ENCODE assay signal across 8 mouse cellular contexts in genomic region chr10:40258976-40259375, GRCm38 (mm10). TPM values are rescaled to one million over a fixed set of nuclear protein-coding genes. Genes with fewer than 3 reads are reported as not detected.
DNase-seq lines count a peak whose midpoint lies in the region; ATAC-seq and TF ChIP-seq lines count a peak whose summit lies in the region.

No protein-coding gene starts in this region.

- H3K9me3 ChIP-seq in forebrain, postnatal 0 days (ENCODE audit: low read length): no peaks in the 10 kb centered on the region
- no peaks in the 10 kb centered on the region for H3K9me3 ChIP-seq in intestine, embryonic 15.5 days
- H3K9me3 ChIP-seq in limb, embryonic 15.5 days: no peaks in the 10 kb centered on the region
- no peaks in the 10 kb centered on the region for H3K9me3 ChIP-seq in midbrain, embryonic 14.5 days (ENCODE audit: control insufficient read depth, low read length)

- peak overlapping the region; percentile 94 for H3K27ac ChIP-seq in forebrain, postnatal 0 days (ENCODE audit: low read depth, low read length)
- H3K27ac ChIP-seq in intestine, embryonic 15.5 days: peak overlapping the region; percentile 66
- H3K27ac ChIP-seq in limb, embryonic 15.5 days: peak overlapping the region; percentile 98
- peak overlapping the region; percentile 92 for H3K27ac ChIP-seq in midbrain, embryonic 14.5 days (replicated peaks; ENCODE audit: low read depth, low read length)

- no peak for ATAC-seq in forebrain, postnatal 0 days
- ATAC-seq in intestine, embryonic 15.5 days: no peak
- no peak for ATAC-seq in limb, embryonic 15.5 days (ENCODE audit: insufficient number of reproducible peaks, low FRiP score, low TSS enrichment, low read depth)
- no peak for ATAC-seq in midbrain, embryonic 14.5 days (ENCODE audit: low FRiP score, low TSS enrichment)

- H3K27me3 ChIP-seq in forebrain, postnatal 0 days (ENCODE audit: insufficient read depth, low read length): no peaks in the 10 kb centered on the region
- no peaks in the 10 kb centered on the region for H3K27me3 ChIP-seq in intestine, embryonic 15.5 days (replicated peaks)
- H3K27me3 ChIP-seq in limb, embryonic 15.5 days: no peaks in the 10 kb centered on the region
- H3K27me3 ChIP-seq in midbrain, embryonic 14.5 days (ENCODE audit: control insufficient read depth, insufficient read depth, low read length): no peaks in the 10 kb centered on the region

- peak overlapping the region; percentile 56 for H3K4me2 ChIP-seq in forebrain, postnatal 0 days (ENCODE audit: low read depth)
- H3K4me2 ChIP-seq in intestine, embryonic 15.5 days (replicated peaks): peak overlapping the region; percentile 67
- peak overlapping the region; percentile 73 for H3K4me2 ChIP-seq in limb, embryonic 15.5 days
- peak overlapping the region; percentile 74 for H3K4me2 ChIP-seq in midbrain, embryonic 14.5 days (ENCODE audit: low read length)

- H3K36me3 ChIP-seq in forebrain, postnatal 0 days (ENCODE audit: insufficient read depth): peaks cover 6% of the 10 kb centered on the region; the same call in 1 of the 2 replicates
- no peaks in the 10 kb centered on the region for H3K36me3 ChIP-seq in intestine, embryonic 15.5 days
- H3K36me3 ChIP-seq in limb, embryonic 15.5 days: peaks cover 4% of the 10 kb centered on the region
- peaks cover 5% of the 10 kb centered on the region for H3K36me3 ChIP-seq in midbrain, embryonic 14.5 days (ENCODE audit: control insufficient read depth, insufficient read depth, low read length)

- DNase-seq in layer of hippocampus, adult 11-12 months (ENCODE audit: low spot score): peak; percentile 66
- DNase-seq in layer of hippocampus, adult 9-10 months (ENCODE audit: low spot score): no peak
- peak; percentile 55 to 72 for DNase-seq in cerebellum, adult 18-20 months
- DNase-seq in forebrain, postnatal 0 days: peak; percentile 76
- peak; percentile 83 for DNase-seq in midbrain, embryonic 14.5 days
- DNase-seq in urinary bladder, postnatal 10 days (ENCODE audit: low spot score): no peak

- 6% methylated on average over 5 of the region's 5 CpGs for WGBS in forebrain, postnatal 0 days
- WGBS in intestine, embryonic 15.5 days: 3% methylated on average over 5 of the region's 5 CpGs
- WGBS in limb, embryonic 15.5 days: 1% methylated on average over 5 of the region's 5 CpGs
- WGBS in midbrain, embryonic 14.5 days: 5% methylated on average over 5 of the region's 5 CpGs

- peak; percentile 76 for TF ChIP-seq CTCF in forebrain, postnatal 0 days (IDR thresholded peaks at IDR 0.05; ENCODE audit: low read depth)

- H3K9ac ChIP-seq in forebrain, postnatal 0 days: peak overlapping the region; percentile 10
- H3K9ac ChIP-seq in intestine, embryonic 15.5 days: no peak overlapping the region
- H3K9ac ChIP-seq in limb, embryonic 15.5 days: no peak overlapping the region
- H3K9ac ChIP-seq in midbrain, embryonic 14.5 days (replicated peaks; ENCODE audit: low read length): no peak overlapping the region

- 0 out of 2 replicates have a peak, but pooled peaks cover 4% of the 10 kb centered on the region for H3K4me1 ChIP-seq in forebrain, postnatal 0 days (ENCODE audit: insufficient read depth)
- H3K4me1 ChIP-seq in intestine, embryonic 15.5 days (replicated peaks): 0 out of 2 replicates have a peak, but pooled peaks cover 3% of the 10 kb centered on the region
- peaks cover 10% of the 10 kb centered on the region for H3K4me1 ChIP-seq in limb, embryonic 15.5 days
- peaks cover 2% of the 10 kb centered on the region; the same call in 1 of the 2 replicates for H3K4me1 ChIP-seq in midbrain, embryonic 14.5 days (ENCODE audit: control insufficient read depth, insufficient read depth, low read length)

- H3K4me3 ChIP-seq in forebrain, postnatal 0 days (ENCODE audit: low read depth, low read length): peak overlapping the region; percentile 64; the same call in 1 of the 2 replicates
- no peak overlapping the region for H3K4me3 ChIP-seq in intestine, embryonic 15.5 days (replicated peaks)
- peak overlapping the region; percentile 62; the same call in 1 of the 2 replicates for H3K4me3 ChIP-seq in limb, embryonic 15.5 days
- H3K4me3 ChIP-seq in midbrain, embryonic 14.5 days (replicated peaks; ENCODE audit: low read depth, low read length): peak overlapping the region; percentile 64

RNA-seq across cellular contexts. Expression of gene Gtf3c6, which starts 1.1 kb away (rescaled TPM):
- total RNA-seq in forebrain, postnatal 0 days (2014; rRNA removed): 35.0 and 41.9 TPM in 2 replicates
- 45.4 and 55.0 TPM in 2 replicates for polyA plus RNA-seq in forebrain, postnatal 0 days (2015; fragmentation: Nextera tagmentation; extraction: Ambion mirVana)
- 80.8 and 88.9 TPM in 2 replicates for polyA plus RNA-seq in intestine, embryonic 15.5 days (2015; fragmentation: Nextera tagmentation; extraction: Ambion mirVana)
- 79.9 and 85.3 TPM in 2 replicates for polyA plus RNA-seq in limb, embryonic 15.5 days (2015; fragmentation: Nextera tagmentation; extraction: Ambion mirVana)
- 86.6 and 91.5 TPM in 2 replicates for polyA plus RNA-seq in midbrain, embryonic 14.5 days (2014; fragmentation: Nextera tagmentation; extraction: Ambion mirVana)

RNA-seq across cellular contexts. Expression of gene Rpf2, which starts 12.1 kb away (rescaled TPM):
- total RNA-seq in forebrain, postnatal 0 days (2014; rRNA removed): 39.9 and 43.9 TPM in 2 replicates
- polyA plus RNA-seq in forebrain, postnatal 0 days (2015; fragmentation: Nextera tagmentation; extraction: Ambion mirVana): 66.7 and 74.3 TPM in 2 replicates
- 65.4 and 74.7 TPM in 2 replicates for polyA plus RNA-seq in intestine, embryonic 15.5 days (2015; fragmentation: Nextera tagmentation; extraction: Ambion mirVana)
- 50.8 and 51.5 TPM in 2 replicates for polyA plus RNA-seq in limb, embryonic 15.5 days (2015; fragmentation: Nextera tagmentation; extraction: Ambion mirVana)
- polyA plus RNA-seq in midbrain, embryonic 14.5 days (2014; fragmentation: Nextera tagmentation; extraction: Ambion mirVana): 68.2 and 73.7 TPM in 2 replicates

RNA-seq across cellular contexts. Expression of gene Amd1, which starts 43.0 kb away (rescaled TPM):
- 73.9 and 75.1 TPM in 2 replicates for total RNA-seq in forebrain, postnatal 0 days (2014; rRNA removed)
- 35.0 and 38.0 TPM in 2 replicates for polyA plus RNA-seq in forebrain, postnatal 0 days (2015; fragmentation: Nextera tagmentation; extraction: Ambion mirVana)
- polyA plus RNA-seq in intestine, embryonic 15.5 days (2015; fragmentation: Nextera tagmentation; extraction: Ambion mirVana): 55.7 and 60.4 TPM in 2 replicates
- polyA plus RNA-seq in limb, embryonic 15.5 days (2015; fragmentation: Nextera tagmentation; extraction: Ambion mirVana): 45.8 and 46.0 TPM in 2 replicates
- polyA plus RNA-seq in midbrain, embryonic 14.5 days (2014; fragmentation: Nextera tagmentation; extraction: Ambion mirVana): 37.4 and 46.0 TPM in 2 replicates

Comparison
In these comparisons a context has a peak if more than half of its experiments do, and no peak if none do; other contexts are left out.
1. DNase-seq: peak in layer of hippocampus, adult 11-12 months (single experiment), cerebellum, adult 18-20 months (2 of 2), forebrain, postnatal 0 days (single experiment) and midbrain, embryonic 14.5 days (single experiment); none in layer of hippocampus, adult 9-10 months (single experiment) and urinary bladder, postnatal 10 days (single experiment).
2. Peak in every context shown above with its lines, with median percentiles within 50 percentile points of each other: H3K27ac ChIP-seq and H3K4me2 ChIP-seq.